Mouse (Mus musculus): ENCODE measurements at regions not wholly inside any gene's neighbourhood (a gene's known extent, or its start where the extent isn't known, plus 50 kb on each side); places are given as distances from the start of the nearest gene placed in this dataset.

DNA sequence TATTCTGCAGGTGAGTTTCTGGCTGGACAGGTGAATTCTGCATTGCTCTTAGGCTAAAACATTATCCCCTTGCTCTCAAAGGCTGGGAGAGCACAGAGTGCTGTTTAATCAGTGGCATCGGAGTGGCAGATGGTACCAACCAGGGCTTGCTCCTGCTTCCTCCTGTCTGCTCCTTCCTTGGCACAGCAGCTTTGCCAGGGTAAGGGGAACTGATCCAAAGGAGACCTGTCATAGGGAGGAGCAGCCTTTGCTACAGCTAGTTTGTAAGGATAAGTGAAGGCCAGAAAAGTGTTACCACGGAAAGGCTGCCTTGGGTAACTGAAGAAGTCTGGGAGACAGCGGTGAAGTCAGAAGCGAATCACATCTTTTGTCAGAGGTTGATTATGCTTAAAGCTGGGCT is 57.0 kb upstream of the Kctd3 start:
- TF ChIP-seq CTCF (IDR thresholded peaks at IDR 0.05; ENCODE audit: low read depth): no peak
- no peak for TF ChIP-seq EP300 (IDR thresholded peaks at IDR 0.05; ENCODE audit: low read depth)
